Mouse (Mus musculus) ES-E14 (cell line): Measurements from ENCODE around the gene Rbm17. TPM values are rescaled to one million over a fixed set of nuclear protein-coding genes. Genes with fewer than 3 reads are reported as not detected.

Source experiments
- DNase-seq: peaks from one replicate; pipeline ENCODE4 v3.0.0-alpha.2; 2013; ENCODE audit warnings: low read depth, low spot score
- H3K27ac ChIP-seq: 2 replicates; pipeline ENCODE4 v1.5.1; 2012; ENCODE audit warnings: low read depth, mild to moderate bottlenecking, low read length, moderate library complexity, mixed read lengths; ENCODE audit not compliant: poor library complexity, insufficient read depth, severe bottlenecking
- H3K36me3 ChIP-seq: 2 replicates; pipeline ENCODE4 v1.6.1; 2012; ENCODE audit warnings: mild to moderate bottlenecking, low read length, moderate library complexity, mixed read lengths; ENCODE audit not compliant: control insufficient read depth, poor library complexity, insufficient read depth, severe bottlenecking
- H3K4me1 ChIP-seq, 2 experiments: fragments of 150-350 bp in 1 of 2; sonication (generic) in 1 of 2; 2 replicates each; pipeline ENCODE4 v1.6.1; 2012; ENCODE audit warnings: low read length in 2 of 2, mild to moderate bottlenecking in 1 of 2, mixed read lengths in 1 of 2; ENCODE audit not compliant: control insufficient read depth in 2 of 2, insufficient read depth in 2 of 2, poor library complexity in 1 of 2
- H3K4me3 ChIP-seq, 2 experiments: fragments of 150-350 bp in 1 of 2; sonication (generic) in 1 of 2; 2 replicates each; pipeline ENCODE4 v1.5.1; 2012; ENCODE audit warnings: low read length in 2 of 2, low read depth in 1 of 2, mild to moderate bottlenecking in 1 of 2, mixed read lengths in 1 of 2; ENCODE audit not compliant: insufficient read depth in 1 of 2, poor library complexity in 1 of 2, severe bottlenecking in 1 of 2
- H3K9ac ChIP-seq: 2 replicates; pipeline ENCODE4 v1.6.1; 2012; ENCODE audit warnings: low read depth, mild to moderate bottlenecking, low read length, mixed read lengths; ENCODE audit not compliant: poor library complexity, insufficient read depth, severe bottlenecking
- H3K9me3 ChIP-seq: fragments of 150-350 bp; sonication (generic); 2 replicates; pipeline ENCODE4 v1.6.1; 2012; ENCODE audit warnings: low read depth, mild to moderate bottlenecking, low read length; ENCODE audit not compliant: control insufficient read depth, insufficient read depth
- CHD2 ChIP-seq: IDR thresholded peaks from 2 replicates; pipeline ENCODE4 v1.6.1; 2014; ENCODE audit warnings: mild to moderate bottlenecking, low read depth, low read length, inconsistent platforms
- HCFC1 ChIP-seq: IDR thresholded peaks from 2 replicates; pipeline ENCODE4 v1.6.1; 2012; ENCODE audit warnings: low read length, inconsistent platforms, borderline replicate concordance; ENCODE audit not compliant: insufficient read depth
- MAFK ChIP-seq: IDR thresholded peaks from 2 replicates; pipeline ENCODE4 v1.6.1; 2014; ENCODE audit warnings: mild to moderate bottlenecking, low read depth, low read length, inconsistent platforms; ENCODE audit not compliant: insufficient read depth
- ZC3H11A ChIP-seq: IDR thresholded peaks from 2 replicates; pipeline ENCODE4 v1.6.1; 2012; ENCODE audit warnings: low read depth, mild to moderate bottlenecking, inconsistent platforms, low read length, borderline replicate concordance
- ZNF384 ChIP-seq: IDR thresholded peaks from 2 replicates; pipeline ENCODE4 v1.6.1; 2012; ENCODE audit warnings: low read depth, low read length, inconsistent platforms
- in situ Hi-C, 2 experiments: fragments of 600-800 bp; cut with MboI; formaldehyde crosslinking; loops; one replicate each; pipeline ENCODE4 v1.15.1; 2025; ENCODE audit warnings: low sequenced_read_pairs in 2 of 2, inconsistent platforms in 1 of 2; ENCODE audit not compliant: unreplicated experiment in 2 of 2
- total RNA-seq: library from RNA; depleted of rRNA; stranded (reverse); fragments of 300-350 nt; gene quantifications from 2 replicates; pipeline ENCODE4 v1.2.3, GENCODE M21; 2012

The Rbm17 gene
- total RNA-seq, 1 experiment: 175 TPM

DNA sequence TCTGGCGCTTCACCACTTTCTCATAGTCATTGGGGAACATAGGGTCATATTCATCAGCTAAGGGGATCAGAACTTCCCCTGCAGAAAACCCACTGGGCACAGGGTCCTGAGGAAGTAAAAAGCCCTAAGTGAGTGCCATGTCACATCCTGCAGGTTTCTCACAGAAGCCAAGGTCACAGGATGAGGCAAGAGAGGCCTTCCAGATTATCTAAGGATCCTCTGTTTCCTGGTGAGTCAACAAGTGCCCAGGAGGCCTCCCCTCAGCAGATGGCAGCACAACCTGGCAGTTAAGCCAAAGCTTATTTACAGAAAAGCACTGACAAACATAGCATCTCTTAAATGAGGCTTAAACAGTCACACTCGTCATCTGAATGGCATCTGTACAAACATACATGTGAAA is 7.3 kb downstream of the Rbm17 start:
- in situ Hi-C loops: no loop called here

DNA sequence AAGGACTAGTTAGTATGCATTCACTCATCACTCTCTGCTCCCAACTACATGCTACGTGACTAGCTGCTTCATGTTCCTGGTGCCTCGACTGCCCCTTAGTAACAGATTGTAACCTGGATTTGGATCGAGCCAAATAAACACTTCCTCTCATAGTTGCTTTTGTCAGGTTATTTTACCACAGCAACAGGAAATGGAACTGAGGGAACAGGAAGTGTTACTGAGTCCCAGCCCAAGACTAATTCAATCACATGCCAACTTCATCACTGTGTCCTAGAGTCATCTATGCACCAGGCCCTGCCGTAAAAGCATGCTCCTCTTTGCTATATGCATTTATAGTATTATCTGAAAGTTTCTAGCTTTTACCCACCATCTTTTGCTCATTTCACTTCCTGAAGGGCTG is 16.0 kb downstream of the Rbm17 start:
- Histone ChIP-seq H3K4me3 (no peak overlapping the region), H3K9ac (no peak overlapping the region), H3K4me1 (no peaks in the 10 kb centered on the region), H3K27ac (no peak overlapping the region), H3K36me3 (peaks cover 41% of the 10 kb centered on the region), H3K9me3 (no peaks in the 10 kb centered on the region)
- TF ChIP-seq ZC3H11A (no peak), HCFC1 (no peak), MAFK (no peak), CHD2 (no peak), ZNF384 (no peak)
- no peak for DNase-seq
- in situ Hi-C loops: no loop called here

More for the DNA sequence above, 7.3 kb downstream of the Rbm17 start:
- DNase-seq: no peak
- TF ChIP-seq MAFK (no peak), ZNF384 (no peak), CHD2 (no peak), ZC3H11A (no peak), HCFC1 (no peak)
- H3K4me3 ChIP-seq: no peak overlapping the region
- H3K36me3 ChIP-seq: peaks cover 51% of the 10 kb centered on the region
- no peak overlapping the region for H3K9ac ChIP-seq
- 0 out of 2 replicates have a peak, but pooled peaks cover 3% of the 10 kb centered on the region for H3K9me3 ChIP-seq
- H3K4me1 ChIP-seq: peaks cover 0 to 6% of the 10 kb centered on the region in 2 experiments; a peak in 3 of 4 replicates
- no peak overlapping the region for H3K27ac ChIP-seq

GRCm38 (mm10) chr2:11579399-11579798 is 24.6 kb downstream of the Rbm17 start:
- H3K9ac ChIP-seq: no peak overlapping the region
- H3K4me1 ChIP-seq: 0 out of 4 replicates have a peak, but pooled peaks cover 0 to 2% of the 10 kb centered on the region in 2 experiments
- no peak overlapping the region for H3K27ac ChIP-seq
- TF ChIP-seq MAFK (no peak), ZC3H11A (no peak), HCFC1 (no peak), CHD2 (no peak), ZNF384 (no peak)
- no peak overlapping the region for H3K4me3 ChIP-seq
- no peak for DNase-seq
- peaks cover 4% of the 10 kb centered on the region for H3K36me3 ChIP-seq
- in situ Hi-C loops: no loop called here
- no peaks in the 10 kb centered on the region for H3K9me3 ChIP-seq

DNA sequence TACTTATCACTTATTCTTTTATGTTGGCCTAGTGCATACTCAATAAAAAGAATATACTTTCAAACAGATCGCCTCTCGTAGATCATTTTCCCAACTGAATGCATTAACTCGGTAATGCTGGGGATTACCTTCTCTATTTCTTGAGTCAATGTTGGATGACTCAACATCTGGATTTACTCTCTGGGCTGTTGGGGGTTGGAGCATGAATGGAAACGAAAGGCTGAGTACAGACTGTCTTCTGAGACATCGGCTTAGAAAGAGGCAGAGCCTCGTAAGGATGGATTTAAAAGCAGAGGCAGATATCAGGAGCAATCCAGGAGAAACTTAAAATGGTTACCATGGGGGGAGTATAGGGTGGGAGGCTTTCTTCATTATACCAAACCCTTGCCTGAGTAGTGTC is 25.8 kb downstream of the Rbm17 start:
- no peak for DNase-seq
- Histone ChIP-seq H3K36me3 (no peaks in the 10 kb centered on the region; the same call in 1 of the 2 replicates), H3K9me3 (no peaks in the 10 kb centered on the region), H3K9ac (no peak overlapping the region), H3K4me1 (0 out of 4 replicates have a peak, but pooled peaks cover 0 to 2% of the 10 kb centered on the region in 2 experiments), H3K4me3 (no peak overlapping the region), H3K27ac (no peak overlapping the region)
- TF ChIP-seq ZNF384 (no peak), MAFK (no peak), CHD2 (no peak), HCFC1 (no peak)
- in situ Hi-C loops: no loop called here

- in situ Hi-C loops: no loop called here
- TF ChIP-seq HCFC1: no peak
- TF ChIP-seq ZNF384: no peak
- TF ChIP-seq CHD2: no peak
- TF ChIP-seq MAFK: no peak
- TF ChIP-seq ZC3H11A: no peak
- Histone ChIP-seq H3K4me3 (no peak overlapping the region), H3K9ac (no peak overlapping the region), H3K27ac (no peak overlapping the region), H3K4me1 (peaks cover 3 to 6% of the 10 kb centered on the region in 2 experiments; a peak in 2 of 4 replicates), H3K36me3 (no peaks in the 10 kb centered on the region), H3K9me3 (no peaks in the 10 kb centered on the region)
- DNase-seq: no peak
Observed at GRCm38 (mm10) chr2:11573684-11574083, 30.3 kb downstream of the Rbm17 start.
